Mouse (Mus musculus): ENCODE data around the gene Lhcgr.

DNA sequence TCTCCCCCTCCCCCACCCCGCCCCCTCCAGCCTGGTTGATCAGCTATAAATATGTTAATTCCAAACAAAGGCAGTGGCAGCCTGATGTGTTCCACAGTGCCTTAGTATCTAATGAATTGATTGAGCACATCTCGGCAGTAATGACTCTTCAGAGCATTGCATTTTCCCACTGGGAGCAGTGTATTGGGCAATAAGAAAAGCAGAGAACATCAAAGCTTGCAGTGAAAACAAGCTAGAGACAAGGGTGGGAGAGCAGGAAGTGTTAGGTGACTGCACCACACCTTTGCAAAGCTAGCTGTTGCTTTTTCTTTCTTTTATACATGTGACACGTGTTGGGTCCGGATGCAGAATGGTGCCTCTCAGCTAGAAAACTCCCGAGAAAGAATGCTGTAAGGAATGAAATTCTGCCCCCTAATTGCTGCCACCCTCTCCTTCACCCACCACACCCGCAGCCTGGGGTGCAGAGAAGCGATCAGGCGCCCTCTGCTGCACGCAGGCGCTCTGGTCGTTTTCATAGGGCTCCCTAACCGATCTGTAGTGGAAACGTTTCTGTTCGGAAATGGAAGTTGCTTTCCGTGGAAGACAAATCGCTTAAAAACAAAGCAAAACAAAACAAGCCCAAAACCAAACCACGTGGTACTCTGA, 38.8 kb downstream of the Lhcgr start:
- TF ChIP-seq POLR2A (IDR thresholded peaks at IDR 0.05; ENCODE audit: borderline replicate concordance, extremely low read depth, insufficient read depth, insufficient read length, poor library complexity, severe bottlenecking) (no peak), CTCF (IDR thresholded peaks at IDR 0.05; ENCODE audit: borderline replicate concordance, extremely low read depth, insufficient read depth, insufficient read length) (peak; percentile 72)

All from brain, embryonic 14.5 days (tissue).